Mouse (Mus musculus) forebrain, embryonic 15.5 days (tissue): ENCODE measurements around the gene Nktr. TPM values are rescaled to one million over a fixed set of nuclear protein-coding genes. Genes with fewer than 3 reads are reported as not detected.

ENCODE experiments used
- ATAC-seq: fragments of 200-750 bp; cut with Nextera tagmentation; replicated peaks from 2 replicates; pipeline ENCODE4 v1.8.0; 2017; ENCODE audit warnings: mild to moderate bottlenecking, moderate TSS enrichment, moderate library complexity
- H3K27ac ChIP-seq: fragments of 300-500 bp; sonication (generic); replicated peaks from 2 replicates; pipeline ENCODE4 v1.5.1; 2015; ENCODE audit warnings: mild to moderate bottlenecking, inconsistent platforms
- H3K27me3 ChIP-seq: fragments of 300-500 bp; sonication (generic); 2 replicates; pipeline ENCODE4 v1.6.1; 2015; ENCODE audit warnings: inconsistent platforms
- H3K36me3 ChIP-seq: fragments of 300-500 bp; sonication (generic); 2 replicates; pipeline ENCODE4 v1.6.1; 2015; ENCODE audit warnings: mild to moderate bottlenecking, inconsistent platforms
- H3K4me1 ChIP-seq: fragments of 300-500 bp; sonication (generic); 2 replicates; pipeline ENCODE4 v1.6.1; 2015; ENCODE audit warnings: inconsistent platforms
- H3K4me2 ChIP-seq: fragments of 300-500 bp; sonication (generic); replicated peaks from 2 replicates; pipeline ENCODE4 v1.6.1; 2015; ENCODE audit warnings: mild to moderate bottlenecking, inconsistent platforms
- H3K4me3 ChIP-seq: fragments of 300-500 bp; sonication (generic); 2 replicates; pipeline ENCODE4 v1.5.1; 2015; ENCODE audit warnings: mild to moderate bottlenecking, inconsistent platforms
- H3K9ac ChIP-seq: fragments of 300-500 bp; sonication (generic); replicated peaks from 2 replicates; pipeline ENCODE4 v1.6.1; 2015; ENCODE audit warnings: mild to moderate bottlenecking, inconsistent platforms
- H3K9me3 ChIP-seq: fragments of 300-500 bp; sonication (generic); 2 replicates; pipeline ENCODE4 v1.6.1; 2016; ENCODE audit warnings: inconsistent platforms
- WGBS: fragments of 180-500 bp; shearing (Covaris S2); methylation state at CpG from one replicate; pipeline ENCODE4 v1.1.7; 2015; ENCODE audit warnings: mixed read lengths; 5-methylcytosine and 5-hydroxymethylcytosine counted together
- polyA plus RNA-seq: library from polyadenylated mRNA; unstranded; fragments of >200 nt; fragmentation: Nextera tagmentation; extraction: Ambion mirVana; gene quantifications from 2 replicates; pipeline ENCODE4 v1.2.1, GENCODE M21; 2015

The Nktr gene
- polyA plus RNA-seq, 1 experiment from 2014 or later: 57.5 TPM

DNA sequence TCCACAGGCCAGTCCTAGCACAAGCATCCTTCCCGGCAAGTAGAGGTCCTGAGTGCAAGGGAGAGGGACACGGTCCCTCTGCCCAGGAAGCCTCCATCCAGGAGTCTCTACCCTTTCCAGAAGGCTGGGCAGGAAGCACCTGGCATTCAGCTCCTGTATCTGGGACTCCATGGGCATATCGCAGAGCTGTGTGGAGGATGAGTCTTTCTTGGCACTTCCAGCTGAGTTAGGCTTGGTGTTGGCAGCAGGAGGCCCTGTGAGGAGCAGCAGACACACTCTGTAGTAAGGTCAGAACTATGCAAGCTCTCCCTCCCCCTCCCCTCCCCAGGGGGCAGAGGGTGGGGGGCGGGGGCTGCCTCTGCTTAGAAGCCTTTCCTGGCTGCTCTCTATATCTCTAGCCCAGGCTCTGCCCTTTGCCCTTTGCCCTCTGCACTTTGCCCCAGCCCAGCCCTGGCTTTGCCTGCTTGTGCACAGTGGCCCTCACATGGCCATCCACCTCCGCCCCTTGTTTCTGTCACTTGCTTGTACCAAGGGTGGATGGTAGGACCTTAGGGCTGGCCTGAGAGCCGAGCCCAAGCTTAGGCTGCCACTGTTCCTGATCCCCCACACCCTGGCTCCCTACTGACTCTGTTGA is 80.0 kb downstream of the Nktr start:
- Histone ChIP-seq H3K4me2 (no peak overlapping the region), H3K36me3 (no peaks in the 10 kb centered on the region), H3K27me3 (no peaks in the 10 kb centered on the region), H3K9ac (no peak overlapping the region), H3K4me3 (no peak overlapping the region), H3K4me1 (0 out of 2 replicates have a peak, but pooled peaks cover 4% of the 10 kb centered on the region), H3K9me3 (no peaks in the 10 kb centered on the region), H3K27ac (no peak overlapping the region)
- ATAC-seq: no peak
- WGBS: 45% methylated on average over 6 of the region's 6 CpGs

DNA sequence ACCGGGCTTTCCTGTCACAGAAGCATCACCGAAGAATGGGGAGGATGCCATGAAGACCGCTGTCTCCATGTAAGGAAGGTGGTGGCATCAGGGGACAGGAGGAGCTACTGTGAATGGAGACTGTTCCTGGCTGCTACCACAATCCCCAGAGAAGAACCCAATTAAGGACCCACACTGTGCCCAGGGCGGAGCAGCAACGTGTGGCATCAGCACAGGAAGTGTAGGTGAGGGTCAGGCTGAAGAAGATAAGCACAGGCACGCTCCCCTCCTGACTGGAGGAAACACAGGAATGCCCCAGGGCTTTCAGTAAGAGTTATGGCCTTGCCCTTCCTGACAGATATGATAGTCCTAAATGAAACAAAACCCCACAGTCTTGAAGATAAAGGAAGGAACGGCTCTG is 83.8 kb downstream of the Nktr start:
- no peak for ATAC-seq
- H3K4me3 ChIP-seq: no peak overlapping the region
- no peak overlapping the region for H3K27ac ChIP-seq
- 88% methylated on average over 7 of the region's 7 CpGs for WGBS
- no peaks in the 10 kb centered on the region for H3K36me3 ChIP-seq
- peaks cover under 1% of the 10 kb centered on the region; the same call in 1 of the 2 replicates for H3K4me1 ChIP-seq
- H3K27me3 ChIP-seq: no peaks in the 10 kb centered on the region
- H3K9ac ChIP-seq: no peak overlapping the region
- H3K9me3 ChIP-seq: no peaks in the 10 kb centered on the region
- no peak overlapping the region for H3K4me2 ChIP-seq

Other genes starting within 250 kb of the Nktr start
- gene Cck, start 223.5 kb upstream of the Nktr start, polyA plus RNA-seq: 30.0 and 35.0 TPM in 2 replicates
- not detected in 2 replicates for gene Lyzl4, start 77.1 kb upstream of the Nktr start, polyA plus RNA-seq
- 0.45 and 0.77 TPM in 2 replicates for gene Vipr1, start 76.5 kb upstream of the Nktr start, polyA plus RNA-seq
- gene Sec22c, start 13.7 kb upstream of the Nktr start, polyA plus RNA-seq: 33.9 and 39.2 TPM in 2 replicates
- 145 TPM in 2 replicates for gene Ss18l2, start 8.8 kb upstream of the Nktr start, polyA plus RNA-seq
- 20.1 and 20.6 TPM in 2 replicates for gene Zfp651, start 40.2 kb downstream of the Nktr start, polyA plus RNA-seq
- 0.50 and 0.69 TPM in 2 replicates for gene Klhl40, start 58.4 kb downstream of the Nktr start, polyA plus RNA-seq
- gene Hhatl, start 73.3 kb downstream of the Nktr start, polyA plus RNA-seq: 0.25 TPM in 1 of 2 replicates, not detected in the other
- 1.9 and 3.0 TPM in 2 replicates for gene Ccdc13, start 120.3 kb downstream of the Nktr start, polyA plus RNA-seq
- gene Higd1a, start 139.2 kb downstream of the Nktr start, polyA plus RNA-seq: 124 and 129 TPM in 2 replicates
- 1.9 and 2.7 TPM in 2 replicates for gene Ackr2, start 179.2 kb downstream of the Nktr start, polyA plus RNA-seq
- 0.15 TPM in 1 of 2 replicates, not detected in the other for gene Cyp8b1, start 197.1 kb downstream of the Nktr start, polyA plus RNA-seq
- 1.4 TPM in 2 replicates for gene Fam198a, start 231.8 kb downstream of the Nktr start, polyA plus RNA-seq